Mouse (Mus musculus) midbrain, embryonic 12.5 days (tissue): ENCODE results near the gene Creb3l2. TPM values are rescaled to one million over a fixed set of nuclear protein-coding genes. Genes with fewer than 3 reads are reported as not detected.
"Not testable (repeated sequence)": the region's sequence is repeated elsewhere in the genome, so short reads cannot be mapped to it uniquely, and the experiment has no call there.

Experiments used
- ATAC-seq: fragments of 200-750 bp; cut with Nextera tagmentation; 2 replicates; pipeline ENCODE4 v1.8.0; 2017; ENCODE audit warnings: low read depth, moderate TSS enrichment, moderate library complexity; ENCODE audit not compliant: low FRiP score
- H3K27ac ChIP-seq: fragments of 300-500 bp; sonication (generic); replicated peaks from 2 replicates; pipeline ENCODE4 v1.5.1; 2016; ENCODE audit warnings: mild to moderate bottlenecking
- H3K27me3 ChIP-seq: fragments of 300-500 bp; sonication (generic); 2 replicates; pipeline ENCODE4 v1.6.1; 2016; ENCODE audit warnings: mild to moderate bottlenecking
- H3K36me3 ChIP-seq: fragments of 300-500 bp; sonication (generic); 2 replicates; pipeline ENCODE4 v1.6.1; 2016
- H3K4me1 ChIP-seq: fragments of 300-500 bp; sonication (generic); 2 replicates; pipeline ENCODE4 v1.6.1; 2016
- H3K4me2 ChIP-seq: fragments of 300-500 bp; sonication (generic); replicated peaks from 2 replicates; pipeline ENCODE4 v1.6.1; 2016; ENCODE audit warnings: mild to moderate bottlenecking, moderate library complexity
- H3K4me3 ChIP-seq: fragments of 300-500 bp; sonication (generic); 2 replicates; pipeline ENCODE4 v1.5.1; 2016; ENCODE audit warnings: mild to moderate bottlenecking
- H3K9ac ChIP-seq: fragments of 300-500 bp; sonication (generic); replicated peaks from 2 replicates; pipeline ENCODE4 v1.6.1; 2016; ENCODE audit warnings: mild to moderate bottlenecking, moderate library complexity
- H3K9me3 ChIP-seq: fragments of 300-500 bp; sonication (generic); 2 replicates; pipeline ENCODE4 v1.6.1; 2016; ENCODE audit warnings: mild to moderate bottlenecking
- WGBS: fragments of 180-500 bp; shearing (Covaris S2); methylation state at CpG from one replicate; pipeline ENCODE4 v1.1.7; 2016; 5-methylcytosine and 5-hydroxymethylcytosine counted together
- polyA plus RNA-seq: library from polyadenylated mRNA; unstranded; fragments of >200 nt; fragmentation: Nextera tagmentation; extraction: Ambion mirVana; gene quantifications from 2 replicates; pipeline ENCODE4 v1.2.1, GENCODE M21; 2016

Creb3l2 gene
- polyA plus RNA-seq, 1 experiment from 2014 or later = 7.2 TPM

DNA sequence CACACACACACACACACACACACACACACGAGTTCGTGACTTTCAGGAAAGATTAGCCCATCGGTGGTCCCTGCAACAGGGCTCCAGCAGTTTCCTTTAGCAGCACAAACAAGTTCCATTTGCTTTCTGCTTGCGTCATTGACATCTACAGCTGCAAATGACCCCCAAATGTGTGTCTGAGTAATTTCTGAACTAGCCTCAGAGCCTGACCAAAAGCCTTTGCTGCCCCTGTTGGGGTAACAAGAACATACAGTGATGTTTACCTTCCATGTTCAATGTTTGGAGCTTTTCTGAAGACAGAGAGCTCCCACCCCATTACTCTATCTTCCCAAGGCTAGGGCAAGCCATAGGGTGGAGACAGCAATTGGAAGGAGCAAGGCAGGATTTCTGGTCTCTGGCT is 54.7 kb downstream of the Creb3l2 start:
- no peak overlapping the region for H3K4me3 ChIP-seq
- no peaks in the 10 kb centered on the region for H3K36me3 ChIP-seq
- H3K4me2 ChIP-seq = no peak overlapping the region
- no peaks in the 10 kb centered on the region for H3K27me3 ChIP-seq
- 89% methylated on average over 4 of the region's 4 CpGs for WGBS
- H3K9me3 ChIP-seq = no peaks in the 10 kb centered on the region
- ATAC-seq = no peak
- no peak overlapping the region for H3K27ac ChIP-seq
- peaks cover 2% of the 10 kb centered on the region for H3K4me1 ChIP-seq
- H3K9ac ChIP-seq = no peak overlapping the region

DNA sequence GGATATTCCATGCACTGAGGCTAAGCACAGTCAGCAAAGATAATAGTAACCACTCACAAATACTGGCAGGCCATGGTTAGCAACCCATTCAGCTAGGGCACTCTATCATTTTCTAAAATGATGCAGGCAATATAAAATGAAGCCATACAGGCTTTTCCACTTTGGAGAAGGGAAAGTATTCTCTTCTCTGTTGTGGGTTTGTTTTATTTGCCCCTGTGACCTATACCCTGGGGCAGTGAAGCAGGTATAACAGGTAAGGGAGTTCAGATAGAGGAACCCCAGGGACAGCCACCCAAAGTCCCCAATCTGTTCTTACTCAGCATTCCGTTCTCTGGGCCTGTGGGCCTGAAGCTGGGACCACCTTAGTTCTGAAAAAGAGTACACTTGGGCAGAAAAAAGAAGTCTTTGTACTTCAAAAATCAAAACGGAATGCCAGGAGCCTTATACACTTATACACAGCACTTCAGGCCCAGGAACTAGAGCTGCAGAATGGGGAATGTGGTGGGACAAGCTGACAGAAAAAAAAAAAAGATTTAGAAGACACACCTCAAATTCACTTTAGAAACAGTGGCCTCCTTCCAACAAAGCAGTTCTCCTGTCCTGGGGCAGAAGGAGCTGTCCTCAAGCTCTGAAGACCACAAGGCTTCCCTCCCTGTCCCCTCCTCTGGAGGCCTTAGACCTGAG is 56.2 kb downstream of the Creb3l2 start:
- no peaks in the 10 kb centered on the region for H3K4me1 ChIP-seq
- 85% methylated on average over 2 of the region's 2 CpGs for WGBS
- no peak for ATAC-seq
- no peak overlapping the region for H3K27ac ChIP-seq
- H3K36me3 ChIP-seq = no peaks in the 10 kb centered on the region
- no peaks in the 10 kb centered on the region for H3K27me3 ChIP-seq
- no peaks in the 10 kb centered on the region for H3K9me3 ChIP-seq
- H3K4me3 ChIP-seq = no peak overlapping the region
- H3K4me2 ChIP-seq = no peak overlapping the region
- H3K9ac ChIP-seq = no peak overlapping the region

DNA sequence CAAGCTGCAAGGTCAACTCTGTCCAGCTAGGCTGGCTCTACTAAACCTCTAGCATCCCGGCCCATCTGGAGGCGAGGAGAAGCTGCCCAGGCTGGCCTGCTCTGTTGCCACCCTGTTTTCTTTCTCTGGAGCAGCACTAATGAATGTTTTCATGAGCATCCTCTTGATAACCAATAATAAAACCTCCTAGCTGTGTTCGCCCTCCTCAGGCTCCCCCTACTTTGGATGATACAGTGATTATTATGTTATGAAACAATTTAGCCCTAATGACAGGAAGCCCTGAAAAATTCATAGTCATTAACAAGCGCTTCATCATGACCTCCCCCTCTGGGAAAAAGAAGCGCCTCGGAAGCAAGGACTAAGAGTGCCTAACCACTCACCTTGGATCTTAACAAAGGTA is 59.2 kb downstream of the Creb3l2 start:
- Histone ChIP-seq H3K4me1 (no peaks in the 10 kb centered on the region), H3K4me2 (no peak overlapping the region), H3K36me3 (no peaks in the 10 kb centered on the region), H3K27ac (no peak overlapping the region), H3K4me3 (no peak overlapping the region), H3K9me3 (no peaks in the 10 kb centered on the region), H3K9ac (no peak overlapping the region), H3K27me3 (no peaks in the 10 kb centered on the region)
- ATAC-seq = no peak
- WGBS = 94% methylated on average over 6 of the region's 6 CpGs

DNA sequence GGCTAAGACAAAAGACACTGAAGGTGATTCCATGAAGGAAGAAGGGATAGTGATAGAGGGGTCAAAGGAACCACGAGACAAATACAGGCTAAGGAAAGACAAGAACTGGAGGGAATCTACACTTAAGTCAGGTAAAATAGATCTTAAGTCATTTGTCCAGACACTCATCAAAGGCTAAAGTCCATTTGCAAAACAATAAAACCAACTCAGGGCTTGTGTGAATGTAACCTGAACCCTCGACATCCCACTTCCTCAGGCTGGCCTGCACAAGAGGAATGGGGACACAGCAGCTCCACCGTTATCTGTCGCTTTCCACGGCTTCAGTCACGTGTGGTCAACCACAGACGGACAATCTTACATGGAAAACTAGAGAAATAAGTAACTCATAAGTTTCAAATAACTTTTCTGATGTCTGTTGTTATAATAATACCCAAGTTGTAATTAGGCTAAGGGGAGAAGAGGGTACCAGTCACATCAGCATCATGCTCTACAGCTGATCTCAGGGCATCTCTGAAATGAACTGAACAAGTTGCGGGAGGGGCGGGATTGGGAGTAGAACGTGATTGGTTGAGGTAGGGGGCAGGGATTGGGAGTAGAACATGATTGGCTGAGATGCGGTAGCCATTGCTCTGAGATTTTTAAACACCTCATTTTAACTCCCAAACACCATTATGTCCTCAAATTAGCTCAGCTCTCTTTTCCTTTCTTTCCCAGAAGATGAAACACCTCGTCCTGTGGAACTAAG is 63.9 kb downstream of the Creb3l2 start:
- no peaks in the 10 kb centered on the region for H3K9me3 ChIP-seq
- 87% methylated on average over 12 of the region's 12 CpGs for WGBS
- H3K27ac ChIP-seq = no peak overlapping the region
- ATAC-seq = no peak
- H3K4me1 ChIP-seq = no peaks in the 10 kb centered on the region; the same call in 1 of the 2 replicates
- no peak overlapping the region for H3K9ac ChIP-seq
- no peaks in the 10 kb centered on the region for H3K27me3 ChIP-seq
- no peak overlapping the region for H3K4me3 ChIP-seq
- no peak overlapping the region for H3K4me2 ChIP-seq
- H3K36me3 ChIP-seq = no peaks in the 10 kb centered on the region

DNA sequence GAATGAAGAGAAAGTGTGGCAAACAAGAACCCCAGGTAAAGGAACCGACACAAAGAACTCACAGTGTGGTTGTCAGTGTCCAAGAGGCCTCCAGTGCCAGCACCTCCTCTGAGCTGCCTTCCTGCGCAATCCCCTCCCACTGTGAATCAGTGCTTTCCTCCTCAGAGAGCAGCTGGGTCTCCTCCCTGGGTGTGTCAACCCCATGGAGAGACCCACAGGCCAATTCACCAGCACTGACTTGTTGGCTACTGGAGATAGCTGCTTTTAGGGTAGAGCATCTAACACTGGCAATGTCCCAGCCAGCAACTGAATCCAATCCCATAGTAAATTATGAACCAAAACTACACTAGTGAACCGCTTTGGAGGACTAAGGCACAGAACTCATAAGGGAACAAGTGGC is 64.6 kb downstream of the Creb3l2 start:
- not testable (repeated sequence) for H3K27me3 ChIP-seq, H3K4me1 ChIP-seq, H3K9ac ChIP-seq, H3K4me2 ChIP-seq, ATAC-seq, H3K4me3 ChIP-seq, H3K27ac ChIP-seq, H3K36me3 ChIP-seq, H3K9me3 ChIP-seq
- 83% methylated on average over 3 of the region's 3 CpGs for WGBS

DNA sequence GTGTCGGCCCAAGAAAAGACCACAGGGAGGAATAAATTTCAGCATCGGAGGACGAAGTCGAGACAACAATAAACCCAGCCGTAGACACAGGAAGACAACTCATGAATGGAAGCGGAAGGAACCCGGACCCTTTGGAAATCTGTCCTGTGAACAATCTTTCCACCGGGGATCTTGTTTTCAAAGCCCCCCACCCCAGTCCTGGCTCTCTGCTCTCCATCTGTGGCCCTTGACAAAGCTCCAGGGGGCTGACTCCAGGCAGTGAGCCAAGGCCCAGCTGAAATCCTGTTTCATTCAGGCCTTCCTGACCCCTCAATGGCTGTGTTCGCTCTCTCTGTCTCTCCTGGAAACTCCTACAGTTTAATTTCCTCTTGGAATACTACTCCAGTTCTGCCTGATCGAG is 66.5 kb downstream of the Creb3l2 start:
- Histone ChIP-seq H3K36me3 (no peaks in the 10 kb centered on the region), H3K27ac (no peak overlapping the region), H3K4me1 (no peaks in the 10 kb centered on the region; the same call in 1 of the 2 replicates), H3K27me3 (no peaks in the 10 kb centered on the region), H3K4me2 (no peak overlapping the region), H3K4me3 (no peak overlapping the region), H3K9ac (no peak overlapping the region), H3K9me3 (no peaks in the 10 kb centered on the region)
- WGBS = 72% methylated on average over 10 of the region's 10 CpGs
- no peak for ATAC-seq

DNA sequence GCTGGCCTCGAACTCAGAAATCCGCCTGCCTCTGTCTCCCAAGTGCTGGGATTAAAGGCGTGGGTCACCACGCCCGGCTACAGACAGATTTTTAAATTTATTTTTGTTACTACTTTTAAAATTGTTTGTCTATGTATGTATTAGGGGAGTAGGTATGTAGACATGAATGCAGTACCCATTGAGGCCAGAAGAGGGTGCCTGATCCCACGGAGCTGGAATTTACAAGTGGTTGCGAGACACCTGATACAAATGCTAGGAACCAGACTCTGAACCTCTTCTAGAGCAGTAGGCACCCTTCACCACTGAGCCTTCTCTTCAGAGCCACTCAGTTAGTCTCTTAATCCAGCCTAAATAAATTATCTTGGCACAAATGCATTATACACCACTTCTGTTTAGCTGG is 70.6 kb downstream of the Creb3l2 start:
- Histone ChIP-seq H3K9me3 (no peaks in the 10 kb centered on the region), H3K27me3 (no peaks in the 10 kb centered on the region), H3K9ac (no peak overlapping the region), H3K4me1 (no peaks in the 10 kb centered on the region; the same call in 1 of the 2 replicates), H3K36me3 (no peaks in the 10 kb centered on the region), H3K27ac (no peak overlapping the region), H3K4me3 (no peak overlapping the region), H3K4me2 (no peak overlapping the region)
- no peak for ATAC-seq
- 77% methylated on average over 7 of the region's 7 CpGs for WGBS

DNA sequence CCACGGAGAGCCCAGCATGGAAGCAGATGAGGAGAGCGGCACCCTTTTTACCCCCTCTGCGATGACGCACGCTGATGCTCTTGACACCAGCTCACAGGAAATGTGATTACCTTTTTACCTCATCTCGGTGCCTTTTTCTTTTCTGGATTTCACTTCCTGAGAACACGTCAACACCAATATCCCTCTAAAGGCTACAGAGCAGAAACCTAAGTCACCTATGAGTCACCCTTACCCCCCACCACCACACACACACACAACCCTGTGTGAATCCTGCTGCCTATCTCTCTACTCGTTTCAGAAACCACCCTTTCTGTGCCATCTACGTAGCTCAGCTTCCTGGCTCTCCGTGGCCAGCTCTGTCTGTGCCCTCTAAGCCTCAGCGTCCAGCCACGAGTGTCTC is 71.4 kb downstream of the Creb3l2 start:
- Histone ChIP-seq H3K4me3 (no peak overlapping the region), H3K27me3 (no peaks in the 10 kb centered on the region), H3K36me3 (no peaks in the 10 kb centered on the region), H3K4me2 (no peak overlapping the region), H3K9me3 (no peaks in the 10 kb centered on the region), H3K27ac (no peak overlapping the region), H3K4me1 (no peaks in the 10 kb centered on the region; the same call in 1 of the 2 replicates), H3K9ac (no peak overlapping the region)
- 90% methylated on average over 12 of the region's 12 CpGs for WGBS
- ATAC-seq = no peak

DNA sequence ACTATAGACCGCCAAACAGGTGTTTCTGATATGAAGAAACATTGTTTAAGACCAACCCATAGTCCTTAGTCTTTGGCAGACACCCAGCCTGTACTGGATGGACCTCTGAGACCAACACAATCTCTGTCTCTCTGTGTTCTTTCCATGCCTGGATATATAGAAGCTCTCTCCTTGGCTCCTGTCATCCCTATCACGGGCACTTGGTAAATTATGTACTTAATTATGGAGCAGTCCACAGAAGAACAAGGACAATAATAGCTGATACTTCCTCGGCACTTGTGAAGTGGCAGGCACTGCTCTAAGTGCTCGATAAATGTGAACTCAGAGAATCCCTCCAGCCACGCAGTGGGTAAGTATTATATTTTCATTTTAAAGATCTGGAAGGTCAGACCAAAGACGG is 72.2 kb downstream of the Creb3l2 start:
- ATAC-seq = no peak

DNA sequence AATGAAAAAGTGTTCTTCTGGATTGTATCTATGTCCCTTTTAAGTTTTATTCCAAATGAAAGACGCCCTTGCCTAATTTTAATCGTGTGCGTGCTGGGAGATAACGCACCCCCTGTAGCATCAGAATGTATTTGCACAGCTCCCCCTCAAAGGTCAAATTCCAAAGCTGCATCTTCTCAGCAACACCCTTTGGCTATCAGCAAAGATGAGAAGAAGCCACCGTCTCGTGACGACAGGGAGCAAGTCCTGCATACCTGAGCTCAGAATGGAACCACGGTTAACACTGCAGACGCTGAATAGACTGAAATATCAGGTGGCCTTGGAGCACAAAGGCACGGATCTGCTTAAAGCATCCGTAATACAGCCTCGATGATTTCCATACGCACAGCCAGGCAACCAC is 73.7 kb downstream of the Creb3l2 start:
- no peaks in the 10 kb centered on the region for H3K9me3 ChIP-seq
- 89% methylated on average over 13 of the region's 13 CpGs for WGBS
- H3K27me3 ChIP-seq = no peaks in the 10 kb centered on the region
- no peak for ATAC-seq
- no peak overlapping the region for H3K4me3 ChIP-seq
- no peaks in the 10 kb centered on the region for H3K36me3 ChIP-seq
- H3K27ac ChIP-seq = no peak overlapping the region
- no peak overlapping the region for H3K9ac ChIP-seq
- no peaks in the 10 kb centered on the region for H3K4me1 ChIP-seq
- H3K4me2 ChIP-seq = no peak overlapping the region

More for the DNA sequence above, 72.2 kb downstream of the Creb3l2 start:
- Histone ChIP-seq H3K9me3 (no peaks in the 10 kb centered on the region), H3K4me2 (no peak overlapping the region), H3K27ac (no peak overlapping the region), H3K27me3 (no peaks in the 10 kb centered on the region), H3K4me1 (no peaks in the 10 kb centered on the region), H3K4me3 (no peak overlapping the region), H3K9ac (no peak overlapping the region), H3K36me3 (no peaks in the 10 kb centered on the region)
- 81% methylated on average over 6 of the region's 6 CpGs for WGBS

DNA sequence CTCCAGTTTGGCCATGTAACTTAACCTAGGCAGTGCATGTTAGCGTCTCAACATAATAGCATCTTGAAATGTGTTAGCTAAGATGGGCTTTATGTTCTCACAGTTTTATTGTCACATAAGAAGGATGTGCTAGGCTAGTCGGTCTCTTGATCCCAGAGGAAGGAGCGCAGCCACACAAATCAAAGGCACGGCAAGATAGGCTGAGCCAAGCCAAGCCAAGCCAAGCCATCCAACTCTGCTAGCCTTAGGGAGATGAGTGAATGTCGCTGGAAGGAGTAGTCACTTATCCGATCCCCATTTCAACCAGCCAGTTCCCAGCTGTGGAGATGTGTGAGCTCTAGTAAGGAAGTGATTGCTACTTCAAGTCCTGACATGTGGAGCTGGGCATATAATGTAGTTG is 75.0 kb downstream of the Creb3l2 start:
- H3K4me1 ChIP-seq = no peaks in the 10 kb centered on the region
- no peaks in the 10 kb centered on the region for H3K9me3 ChIP-seq
- H3K36me3 ChIP-seq = no peaks in the 10 kb centered on the region
- no peak overlapping the region for H3K4me2 ChIP-seq
- no peak for ATAC-seq
- H3K27me3 ChIP-seq = no peaks in the 10 kb centered on the region
- no peak overlapping the region for H3K9ac ChIP-seq
- no peak overlapping the region for H3K4me3 ChIP-seq
- 93% methylated on average over 6 of the region's 6 CpGs for WGBS
- H3K27ac ChIP-seq = no peak overlapping the region

DNA sequence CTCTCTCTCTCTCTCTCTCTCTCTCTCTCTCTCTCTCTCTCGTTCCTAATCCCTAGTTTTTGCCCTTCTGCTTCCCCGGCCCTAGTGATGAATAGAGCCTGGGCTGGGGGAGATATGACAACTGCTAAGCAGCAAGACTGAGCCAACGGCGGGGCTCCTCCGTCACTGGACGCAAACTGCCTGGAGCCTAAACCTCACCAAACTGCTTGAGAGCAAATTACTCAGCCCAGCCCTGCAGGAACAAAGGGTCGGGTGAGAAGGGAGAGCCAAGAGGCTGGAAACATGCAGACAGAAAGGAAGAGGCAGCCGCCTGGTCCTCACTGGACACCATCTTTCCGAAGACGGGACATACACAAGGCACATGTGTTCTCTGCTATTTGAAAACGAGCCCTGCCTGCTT is 76.8 kb downstream of the Creb3l2 start:
- WGBS = 58% methylated on average over 11 of the region's 11 CpGs
- Histone ChIP-seq H3K27ac (no peak overlapping the region), H3K27me3 (peaks cover 3% of the 10 kb centered on the region; the same call in 1 of the 2 replicates), H3K9me3 (no peaks in the 10 kb centered on the region), H3K4me2 (no peak overlapping the region), H3K4me1 (peaks cover 11% of the 10 kb centered on the region), H3K9ac (no peak overlapping the region), H3K36me3 (no peaks in the 10 kb centered on the region), H3K4me3 (no peak overlapping the region)
- ATAC-seq = no peak
